Mouse (Mus musculus) bone marrow, adult 2 months (tissue): ENCODE data around the gene Colgalt1. TPM values are rescaled to one million over a fixed set of nuclear protein-coding genes. Genes with fewer than 3 reads are reported as not detected.

Experiments used
- H3K27ac ChIP-seq: fragments of 200-500 bp; 2 replicates; pipeline ENCODE4 v1.5.1; 2012; ENCODE audit warnings: low read depth, mild to moderate bottlenecking, control low read depth, inconsistent platforms, low read length; ENCODE audit not compliant: control insufficient read depth, poor library complexity, insufficient read depth
- H3K4me1 ChIP-seq: fragments of 200-500 bp; 2 replicates; pipeline ENCODE4 v1.6.1; 2011; ENCODE audit warnings: low read length; ENCODE audit not compliant: control insufficient read depth, insufficient read depth
- H3K4me3 ChIP-seq: fragments of 200-500 bp; replicated peaks from 2 replicates; pipeline ENCODE3; 2011; ENCODE audit warnings: mild to moderate bottlenecking, low read depth, low read length, control low read depth; ENCODE audit not compliant: control insufficient read depth
- CTCF ChIP-seq: fragments of 200-500 bp; IDR thresholded peaks from 2 replicates; pipeline ENCODE4 v1.5.1; 2011; ENCODE audit warnings: low read length, control low read depth; ENCODE audit not compliant: control insufficient read depth, insufficient read depth
- POLR2A ChIP-seq: fragments of 200-500 bp; IDR thresholded peaks from 2 replicates; pipeline ENCODE4 v1.6.1; 2011; ENCODE audit warnings: low read depth, mild to moderate bottlenecking, control low read depth, low read length, borderline replicate concordance; ENCODE audit not compliant: control insufficient read depth
- WGBS: fragments of 180-500 bp; shearing (Covaris S2); methylation state at CpG from one replicate; pipeline ENCODE4 v1.1.7; 2018; 5-methylcytosine and 5-hydroxymethylcytosine counted together
- polyA plus RNA-seq: library from polyadenylated mRNA; stranded (reverse); fragments of >200 nt; gene quantifications from 2 replicates; pipeline ENCODE4 v1.2.4, GENCODE M21; 2011; ENCODE audit warnings: low replicate concordance; ENCODE audit not compliant: missing spikeins, insufficient read depth, insufficient read length

The Colgalt1 gene
- polyA plus RNA-seq, 1 experiment: 53.0 TPM

- TF ChIP-seq CTCF (no peak), POLR2A (no peak)
- WGBS: 4% methylated on average over 26 of the region's 26 CpGs
- no peak overlapping the region for H3K4me3 ChIP-seq
Observed at GRCm38 (mm10) chr8:71633981-71634667, 23.3 kb downstream of the Colgalt1 start.

DNA sequence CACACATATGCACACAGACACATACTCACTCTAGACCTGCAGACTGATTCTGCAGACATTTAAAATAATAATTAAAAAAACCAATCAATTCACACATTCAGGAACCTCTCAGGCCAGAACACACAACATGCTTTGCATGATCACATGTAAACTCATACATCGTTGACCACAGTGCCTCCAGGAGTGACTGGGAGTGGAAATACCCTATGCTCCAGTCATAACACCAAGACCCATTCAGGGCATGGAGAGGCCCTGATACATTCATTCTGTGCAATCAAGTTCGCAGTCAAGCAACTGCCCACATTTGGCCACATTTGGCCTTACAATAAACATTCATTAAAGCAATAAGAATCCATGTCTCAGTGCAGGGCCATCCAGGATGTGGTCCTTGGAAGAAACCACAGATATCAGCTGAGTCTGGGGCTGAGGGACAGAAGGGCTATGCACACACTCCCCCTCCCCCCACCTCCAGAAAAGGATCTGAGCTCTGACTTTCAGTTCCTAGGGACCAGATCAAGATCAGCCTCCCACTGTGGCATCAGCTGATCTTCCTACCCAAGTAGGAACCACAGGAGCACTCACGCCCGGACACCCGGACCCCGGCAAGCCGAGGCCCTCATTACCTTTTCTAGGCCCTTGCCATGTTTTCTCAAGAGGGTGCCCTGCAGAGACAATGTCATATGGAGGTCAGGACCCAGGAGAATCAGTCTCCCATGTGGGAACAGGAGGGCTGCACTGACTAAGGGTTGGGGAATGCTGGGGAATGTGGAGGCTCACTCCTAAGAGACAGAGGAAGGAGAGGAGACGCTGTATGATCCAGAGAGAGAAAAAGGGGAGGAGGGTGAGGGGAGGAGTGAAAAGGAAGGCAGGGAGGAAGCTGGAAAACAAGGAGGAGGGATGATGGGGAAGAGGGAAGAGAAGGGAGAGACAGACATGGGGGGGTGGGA lies 26.6 kb downstream of the Colgalt1 start:
- 74% methylated on average over 8 of the region's 8 CpGs for WGBS
- Histone ChIP-seq H3K27ac (no peak overlapping the region), H3K4me3 (no peak overlapping the region), H3K4me1 (no peaks in the 10 kb centered on the region; the same call in none of the 2 replicates)
- no peak for TF ChIP-seq POLR2A
- TF ChIP-seq CTCF: no peak

More at GRCm38 (mm10) chr8:71633981-71634667, 23.3 kb downstream of the Colgalt1 start:
- Histone ChIP-seq H3K4me1 (peaks cover 1% of the 10 kb centered on the region), H3K27ac (no peak overlapping the region)

DNA sequence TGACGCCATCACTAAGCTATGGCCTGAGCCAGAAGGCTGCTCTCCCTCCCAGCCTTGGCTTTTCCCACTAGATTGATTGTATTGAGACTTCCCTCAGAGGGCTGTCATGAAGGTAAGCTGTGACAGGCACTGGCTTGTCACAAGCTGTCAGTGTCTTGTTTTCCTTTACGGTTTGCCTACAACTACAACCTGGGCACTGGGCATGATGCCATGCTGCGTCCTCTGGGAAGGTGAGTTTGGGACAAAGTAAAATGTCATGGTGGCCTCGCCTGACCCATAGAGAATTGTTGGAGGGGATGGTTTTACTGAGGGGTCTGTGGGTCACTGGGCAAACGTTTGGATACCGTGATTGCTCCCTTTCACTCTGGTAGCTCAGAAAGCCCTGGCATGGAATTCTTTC lies 27.5 kb downstream of the Colgalt1 start:
- TF ChIP-seq CTCF: no peak
- TF ChIP-seq POLR2A: no peak
- Histone ChIP-seq H3K4me3 (no peak overlapping the region), H3K4me1 (no peaks in the 10 kb centered on the region; the same call in 1 of the 2 replicates), H3K27ac (no peak overlapping the region)
- WGBS: 79% methylated on average over 6 of the region's 6 CpGs

- no peak overlapping the region for H3K27ac ChIP-seq
- H3K4me3 ChIP-seq: no peak overlapping the region
- TF ChIP-seq POLR2A: no peak
- TF ChIP-seq CTCF: no peak
- WGBS: 72% methylated on average over 4 of the region's 4 CpGs
- H3K4me1 ChIP-seq: no peaks in the 10 kb centered on the region; the same call in 1 of the 2 replicates
Observed at GRCm38 (mm10) chr8:71639318-71639717, 28.5 kb downstream of the Colgalt1 start.

- H3K27ac ChIP-seq: no peak overlapping the region
- TF ChIP-seq POLR2A (no peak), CTCF (no peak)
- H3K4me1 ChIP-seq: no peaks in the 10 kb centered on the region; the same call in 1 of the 2 replicates
- WGBS: 76% methylated on average over 9 of the region's 9 CpGs
- no peak overlapping the region for H3K4me3 ChIP-seq
Observed at GRCm38 (mm10) chr8:71645510-71645909, 34.7 kb downstream of the Colgalt1 start.

- no peak for TF ChIP-seq CTCF
- no peak for TF ChIP-seq POLR2A
- WGBS: 3% methylated on average over 24 of the region's 24 CpGs
- H3K27ac ChIP-seq: no peak overlapping the region
- H3K4me3 ChIP-seq: no peak overlapping the region
- H3K4me1 ChIP-seq: no peaks in the 10 kb centered on the region
Observed at GRCm38 (mm10) chr8:71654600-71654999, 43.8 kb downstream of the Colgalt1 start.

DNA sequence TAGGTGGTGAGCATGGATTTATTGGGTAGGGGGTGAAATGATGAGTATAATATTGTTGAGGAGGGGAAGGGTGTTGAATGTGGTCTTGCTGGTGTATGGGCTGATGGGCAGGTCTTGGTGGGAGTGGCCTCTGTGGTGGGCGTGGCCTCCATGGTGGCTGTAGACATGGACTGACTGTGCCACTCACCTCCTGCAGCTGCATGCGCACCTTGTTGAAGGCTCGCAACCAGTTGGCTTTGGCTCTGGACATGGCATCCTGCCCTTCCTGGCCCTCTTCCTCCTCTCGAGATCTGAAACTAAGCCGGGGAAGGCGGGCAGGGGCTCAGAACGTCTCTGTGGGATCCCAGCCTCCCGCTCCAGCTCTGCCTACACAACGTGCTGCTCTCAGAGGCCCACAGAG lies 47.0 kb downstream of the Colgalt1 start:
- Histone ChIP-seq H3K27ac (no peak overlapping the region), H3K4me1 (no peaks in the 10 kb centered on the region), H3K4me3 (no peak overlapping the region)
- 21% methylated on average over 9 of the region's 9 CpGs for WGBS
- no peak for TF ChIP-seq CTCF
- TF ChIP-seq POLR2A: no peak

GRCm38 (mm10) chr8:71658515-71659049 lies 47.8 kb downstream of the Colgalt1 start:
- no peak overlapping the region for H3K27ac ChIP-seq
- TF ChIP-seq CTCF (no peak), POLR2A (no peak)
- H3K4me1 ChIP-seq: no peaks in the 10 kb centered on the region
- H3K4me3 ChIP-seq: no peak overlapping the region
- 28% methylated on average over 17 of the region's 17 CpGs for WGBS
